Mouse (Mus musculus) left cerebral cortex, postnatal 4 days (tissue): ENCODE measurements at regions not wholly inside any gene's neighbourhood (a gene's known extent, or its start where the extent isn't known, plus 50 kb on each side); places are given as distances from the start of the nearest gene placed in this dataset.
"Not testable (repeated sequence)": the region's sequence is repeated elsewhere in the genome, so short reads cannot be mapped to it uniquely, and the experiment has no call there.

ENCODE experiments used
- DNase-seq: peaks from one replicate; pipeline ENCODE4 v3.0.0-alpha.2; 2022
- intact Hi-C: fragments of 180-260 bp; cut with DNase I; formaldehyde crosslinking; loops from one replicate; pipeline ENCODE4 v1.15.1; 2025

GRCm38 (mm10) chr17:14144082-14144481 lies 60.0 kb downstream of the Dact2 start:
- intact Hi-C loops = no loop called here
- no peak for DNase-seq

DNA sequence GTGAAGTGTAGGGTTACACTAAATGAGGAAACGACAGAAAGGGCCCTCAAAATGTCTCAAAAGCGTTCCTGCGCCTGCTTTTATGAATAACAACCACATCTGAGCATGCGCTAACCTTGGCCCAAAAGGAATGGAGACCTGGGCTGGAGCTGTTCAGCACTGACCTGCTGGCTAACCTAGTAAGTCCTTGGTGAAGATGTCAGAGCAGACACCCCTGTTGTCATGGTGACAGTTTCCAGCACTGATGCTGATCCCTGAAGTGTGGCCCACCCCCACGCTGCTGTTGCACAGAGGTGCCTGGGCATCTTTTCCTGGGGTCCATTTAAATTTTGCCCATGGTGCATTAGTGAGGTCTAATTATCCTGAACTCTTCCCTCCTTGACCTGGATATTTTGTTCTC lies 62.4 kb downstream of the Dact2 start:
- intact Hi-C loops = no loop called here
- no peak for DNase-seq

GRCm38 (mm10) chr17:14140266-14140665 lies 63.8 kb downstream of the Dact2 start:
- DNase-seq = no peak

GRCm38 (mm10) chr17:14138941-14139340 lies 65.2 kb downstream of the Dact2 start:
- intact Hi-C loops = no loop called here
- no peak for DNase-seq

More at GRCm38 (mm10) chr17:14140266-14140665, 63.8 kb downstream of the Dact2 start:
- intact Hi-C loops = no loop called here

GRCm38 (mm10) chr17:14136702-14137315 lies 67.3 kb downstream of the Dact2 start:
- peak; percentile 57 for DNase-seq
- intact Hi-C loops = no loop called here

DNA sequence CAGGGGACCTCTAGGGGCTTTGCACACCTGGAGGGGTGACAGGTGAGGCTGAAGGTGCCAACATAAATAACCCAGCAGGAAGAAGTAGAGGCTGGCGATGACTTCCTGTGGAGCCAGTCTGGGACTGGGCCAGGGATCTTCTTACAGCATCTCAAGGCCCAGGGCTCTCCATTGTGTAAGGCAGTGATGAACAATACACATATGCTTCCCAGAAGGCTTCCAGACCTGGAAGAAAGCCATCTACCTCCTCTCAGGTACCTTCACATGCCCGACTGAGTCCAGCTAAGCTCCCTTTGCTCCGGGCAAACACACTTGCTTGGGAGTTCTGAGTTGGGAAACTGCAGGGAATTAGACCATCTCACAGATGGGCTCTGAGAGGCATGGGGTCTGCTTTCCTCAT lies 69.5 kb downstream of the Dact2 start:
- intact Hi-C loops = no loop called here
- no peak for DNase-seq

GRCm38 (mm10) chr17:14133986-14134385 lies 70.1 kb downstream of the Dact2 start:
- no peak for DNase-seq
- intact Hi-C loops = no loop called here

DNA sequence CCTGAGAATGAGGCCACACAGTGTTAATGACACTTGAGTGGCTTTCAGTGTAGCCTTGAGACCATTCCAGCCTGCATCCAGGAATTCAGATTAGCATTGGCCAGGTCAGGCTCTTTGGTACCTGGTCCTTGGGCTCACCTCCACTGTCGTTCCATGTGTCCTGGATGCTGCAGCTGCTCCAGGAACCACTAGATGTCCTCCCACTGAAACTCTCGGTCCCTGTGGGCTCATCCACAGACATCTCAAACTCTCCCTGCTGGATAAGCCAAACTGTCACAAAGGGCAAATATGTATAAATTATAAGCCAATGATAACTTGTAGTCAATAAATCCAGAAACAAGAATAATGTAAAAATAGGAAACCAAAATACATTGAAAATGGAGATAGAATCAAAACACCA lies 67.7 kb upstream of the Gm7358 start:
- intact Hi-C loops, DNase-seq: not testable (repeated sequence)

- intact Hi-C loops = loop anchor here (5.0 kb wide), 1 partner anchor 83 kb away; the partner anchor contains the start of gene Dact2
- no peak for DNase-seq
Measured at GRCm38 (mm10) chr17:14118863-14119262, 59.5 kb upstream of the Gm7358 start.

DNA sequence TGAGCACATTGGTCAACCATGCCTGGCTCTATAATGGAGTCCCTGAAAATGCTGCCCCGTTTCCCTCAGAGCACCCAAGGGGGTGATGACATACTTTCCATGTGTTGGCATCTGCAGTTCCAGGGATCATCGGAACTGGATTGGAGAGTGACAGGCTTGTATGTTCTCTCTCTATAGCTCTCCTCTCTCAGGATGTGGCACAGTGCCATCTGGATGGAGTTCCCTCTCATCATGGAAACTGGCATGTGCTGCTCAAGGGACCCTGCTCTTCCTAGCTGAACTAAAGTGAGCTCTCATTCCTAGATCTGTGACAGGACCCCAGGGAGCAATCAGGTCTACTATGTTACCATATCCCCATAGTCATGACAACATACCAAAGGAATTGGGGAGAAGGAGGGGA lies 56.9 kb upstream of the Gm7358 start:
- intact Hi-C loops = loop anchor here (5.0 kb wide), 1 partner anchor 86 kb away; the partner anchor contains the start of gene Dact2
- DNase-seq = peak; percentile 28

DNA sequence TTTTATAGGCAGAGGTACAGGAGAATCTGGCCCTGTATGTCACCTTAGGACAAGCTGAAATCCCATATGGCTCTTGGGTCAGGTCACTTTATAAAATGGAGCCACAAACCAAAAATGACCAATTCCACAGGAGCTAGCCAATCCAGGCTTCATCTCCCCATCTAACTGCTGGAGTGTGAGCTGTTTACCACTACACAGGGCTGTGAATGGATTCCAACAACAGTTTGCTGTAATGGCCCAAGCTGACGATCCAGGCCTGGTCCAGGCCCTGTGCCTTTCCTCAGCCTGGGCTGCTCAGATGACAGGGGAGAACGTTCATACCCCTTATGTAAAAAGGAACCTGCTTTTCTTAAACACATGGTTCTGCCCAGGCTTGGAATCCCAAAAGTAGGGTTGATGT lies 55.5 kb upstream of the Gm7358 start:
- no peak for DNase-seq
- intact Hi-C loops = loop anchor here (5.0 kb wide), 2 partner anchors 87 to 102 kb away; partner anchors contain the start of gene Dact2

DNA sequence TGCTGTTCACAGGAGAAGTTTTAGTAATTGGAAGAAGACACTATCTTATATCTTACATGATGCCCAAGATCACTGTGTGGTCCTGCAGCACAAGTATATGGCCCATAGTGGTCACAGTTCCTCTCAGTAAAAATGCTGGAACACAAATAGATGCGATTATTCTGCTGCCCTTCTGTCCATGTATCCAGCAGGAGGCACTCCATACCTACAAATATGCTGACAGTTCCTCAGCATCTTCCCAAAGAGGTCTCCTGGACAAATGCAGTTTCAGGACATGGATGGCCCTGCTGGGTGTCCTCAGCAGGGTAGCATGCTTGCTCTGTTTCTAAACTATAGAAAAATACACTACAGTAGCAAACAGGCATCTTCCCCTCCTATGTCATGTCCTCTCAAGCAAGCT lies 52.4 kb upstream of the Gm7358 start:
- peak; percentile 16 for DNase-seq
- intact Hi-C loops = loop anchor here (5.0 kb wide), 1 partner anchor 106 kb away; no protein-coding TSS in a partner anchor
